Mouse (Mus musculus) testis, adult 2 months (tissue): ENCODE data around the gene Nek11. TPM values are rescaled to one million over a fixed set of nuclear protein-coding genes. Genes with fewer than 3 reads are reported as not detected.

Experiments used
- H3K27ac ChIP-seq: fragments of 200-500 bp; 2 replicates; pipeline ENCODE4 v1.5.1; 2012; ENCODE audit warnings: low read depth, low read length; ENCODE audit not compliant: control insufficient read depth, insufficient read depth
- H3K27me3 ChIP-seq: fragments of 200-500 bp; 2 replicates; pipeline ENCODE4 v1.6.1; 2012; ENCODE audit warnings: mild to moderate bottlenecking, low read length, moderate library complexity; ENCODE audit not compliant: control insufficient read depth, insufficient read depth
- H3K36me3 ChIP-seq: fragments of 200-500 bp; 2 replicates; pipeline ENCODE4 v1.6.1; 2012; ENCODE audit warnings: mild to moderate bottlenecking, low read length; ENCODE audit not compliant: control insufficient read depth, insufficient read depth
- H3K4me1 ChIP-seq: fragments of 200-500 bp; 2 replicates; pipeline ENCODE4 v1.6.1; 2012; ENCODE audit warnings: low read length; ENCODE audit not compliant: control insufficient read depth, insufficient read depth
- H3K4me3 ChIP-seq: fragments of 200-500 bp; 2 replicates; pipeline ENCODE4 v1.5.1; 2012; ENCODE audit warnings: low read depth, mild to moderate bottlenecking, low read length, moderate library complexity, mixed read lengths; ENCODE audit not compliant: control insufficient read depth
- CTCF ChIP-seq: fragments of 200-500 bp; IDR thresholded peaks from 2 replicates; pipeline ENCODE4 v1.5.1; 2012; ENCODE audit warnings: low read depth, mild to moderate bottlenecking, inconsistent platforms, low read length, moderate library complexity; ENCODE audit not compliant: control insufficient read depth, insufficient read depth, insufficient replicate concordance
- POLR2A ChIP-seq: fragments of 200-500 bp; IDR thresholded peaks from 2 replicates; pipeline ENCODE4 v1.6.1; 2012; ENCODE audit warnings: low read depth, mild to moderate bottlenecking, inconsistent platforms, low read length, moderate library complexity; ENCODE audit not compliant: control insufficient read depth
- polyA plus RNA-seq: library from polyadenylated mRNA; depleted of rRNA; stranded (reverse); fragments of >200 nt; gene quantifications from 2 replicates; pipeline ENCODE4 v1.2.3, GENCODE M21; 2012

Nek11 gene
- polyA plus RNA-seq, 1 experiment, result 10.1 TPM

- H3K4me1 ChIP-seq, result no peaks in the 10 kb centered on the region
- H3K36me3 ChIP-seq, result no peaks in the 10 kb centered on the region
- TF ChIP-seq POLR2A, result no peak
- TF ChIP-seq CTCF, result peak; percentile 54; the same call in 1 of the 2 replicates
- H3K27me3 ChIP-seq, result no peaks in the 10 kb centered on the region
- no peak overlapping the region for H3K27ac ChIP-seq
- no peak overlapping the region for H3K4me3 ChIP-seq
These were observed 112.6 kb downstream of the Nek11 start for GRCm38 (mm10) chr9:105282725-105283124.

- TF ChIP-seq CTCF, result no peak
- no peak for TF ChIP-seq POLR2A
- Histone ChIP-seq H3K27me3 (no peaks in the 10 kb centered on the region), H3K4me1 (peaks cover 3% of the 10 kb centered on the region; the same call in 1 of the 2 replicates), H3K36me3 (no peaks in the 10 kb centered on the region), H3K27ac (no peak overlapping the region), H3K4me3 (no peak overlapping the region)
These were observed 120.4 kb downstream of the Nek11 start for GRCm38 (mm10) chr9:105274925-105275324.

- no peak overlapping the region for H3K4me3 ChIP-seq
- no peak overlapping the region for H3K27ac ChIP-seq
- peaks cover 3% of the 10 kb centered on the region; the same call in 1 of the 2 replicates for H3K4me1 ChIP-seq
- no peak for TF ChIP-seq CTCF
- H3K36me3 ChIP-seq, result no peaks in the 10 kb centered on the region
- no peaks in the 10 kb centered on the region for H3K27me3 ChIP-seq
These were observed 121.0 kb downstream of the Nek11 start for GRCm38 (mm10) chr9:105274286-105274685.

DNA sequence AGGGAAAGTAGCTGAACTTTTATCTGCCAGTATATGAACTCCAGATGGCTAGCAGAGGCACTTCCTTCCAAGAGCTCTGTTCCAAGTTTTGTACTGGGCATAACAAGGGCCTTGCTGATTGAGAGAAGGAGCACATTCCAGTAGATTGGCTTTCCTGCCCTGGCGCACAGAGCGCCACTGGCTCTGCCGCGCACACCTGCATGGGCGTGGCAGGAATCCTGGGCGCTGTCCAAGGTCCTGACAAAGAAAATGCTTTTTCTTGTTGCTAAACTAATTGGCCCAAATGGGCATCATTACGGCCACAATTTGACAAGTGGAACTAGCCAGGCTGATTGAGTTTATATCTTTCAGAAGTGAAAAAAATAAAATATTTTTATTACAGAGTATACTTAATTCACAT, 123.1 kb downstream of the Nek11 start:
- no peaks in the 10 kb centered on the region for H3K36me3 ChIP-seq
- no peaks in the 10 kb centered on the region for H3K27me3 ChIP-seq
- no peak overlapping the region for H3K27ac ChIP-seq
- TF ChIP-seq CTCF (no peak), POLR2A (no peak)
- peaks cover 3% of the 10 kb centered on the region; the same call in 1 of the 2 replicates for H3K4me1 ChIP-seq
- no peak overlapping the region for H3K4me3 ChIP-seq

GRCm38 (mm10) chr9:105263140-105263539, 132.2 kb downstream of the Nek11 start:
- no peak overlapping the region for H3K27ac ChIP-seq
- H3K27me3 ChIP-seq, result no peaks in the 10 kb centered on the region
- no peaks in the 10 kb centered on the region for H3K4me1 ChIP-seq
- no peak overlapping the region for H3K4me3 ChIP-seq
- no peak for TF ChIP-seq CTCF
- TF ChIP-seq POLR2A, result no peak
- no peaks in the 10 kb centered on the region for H3K36me3 ChIP-seq

DNA sequence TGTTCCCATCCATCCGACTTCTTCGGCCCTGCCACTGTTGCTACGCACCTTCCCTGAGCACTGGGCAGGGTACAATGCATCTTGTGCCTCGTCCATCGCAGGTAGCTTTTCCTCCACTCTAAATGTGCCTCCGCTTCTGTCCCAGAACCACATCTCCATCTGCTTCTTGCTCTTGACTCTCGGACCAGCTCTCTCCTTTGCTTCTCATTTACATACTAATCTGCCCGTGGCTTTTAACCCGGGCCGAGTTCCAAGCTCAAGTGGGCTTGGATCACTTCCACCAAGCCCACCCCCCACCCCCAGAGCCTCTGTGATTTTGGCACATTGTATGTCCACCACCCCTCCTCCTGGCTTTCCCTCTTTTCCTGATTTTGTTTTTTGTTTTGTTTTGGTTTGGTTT, 137.7 kb downstream of the Nek11 start:
- no peaks in the 10 kb centered on the region for H3K4me1 ChIP-seq
- H3K27ac ChIP-seq, result no peak overlapping the region
- H3K27me3 ChIP-seq, result no peaks in the 10 kb centered on the region
- H3K4me3 ChIP-seq, result no peak overlapping the region
- no peak for TF ChIP-seq CTCF
- no peak for TF ChIP-seq POLR2A
- no peaks in the 10 kb centered on the region for H3K36me3 ChIP-seq

DNA sequence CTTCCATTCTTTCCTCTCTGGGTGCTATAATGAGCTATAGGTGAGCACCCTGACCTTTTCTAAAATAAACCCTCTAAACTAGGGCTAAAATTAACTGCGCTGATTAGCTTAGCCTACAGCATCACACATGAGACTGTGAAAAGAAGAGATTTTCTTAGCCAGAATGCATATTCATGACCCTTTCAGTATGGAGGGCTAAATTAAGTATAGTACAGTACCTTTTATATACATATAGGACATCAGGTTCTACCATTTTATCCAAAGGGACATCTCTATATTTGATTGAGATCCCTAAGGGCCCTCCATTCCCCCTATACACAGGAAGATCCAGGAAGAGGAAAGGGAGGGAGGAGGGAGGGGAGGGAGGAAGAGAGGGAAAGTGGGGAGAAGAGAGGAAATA, 141.2 kb downstream of the Nek11 start:
- no peak overlapping the region for H3K27ac ChIP-seq
- H3K4me1 ChIP-seq, result no peaks in the 10 kb centered on the region
- no peaks in the 10 kb centered on the region for H3K36me3 ChIP-seq
- TF ChIP-seq CTCF (no peak), POLR2A (no peak)
- H3K27me3 ChIP-seq, result no peaks in the 10 kb centered on the region
- H3K4me3 ChIP-seq, result no peak overlapping the region

DNA sequence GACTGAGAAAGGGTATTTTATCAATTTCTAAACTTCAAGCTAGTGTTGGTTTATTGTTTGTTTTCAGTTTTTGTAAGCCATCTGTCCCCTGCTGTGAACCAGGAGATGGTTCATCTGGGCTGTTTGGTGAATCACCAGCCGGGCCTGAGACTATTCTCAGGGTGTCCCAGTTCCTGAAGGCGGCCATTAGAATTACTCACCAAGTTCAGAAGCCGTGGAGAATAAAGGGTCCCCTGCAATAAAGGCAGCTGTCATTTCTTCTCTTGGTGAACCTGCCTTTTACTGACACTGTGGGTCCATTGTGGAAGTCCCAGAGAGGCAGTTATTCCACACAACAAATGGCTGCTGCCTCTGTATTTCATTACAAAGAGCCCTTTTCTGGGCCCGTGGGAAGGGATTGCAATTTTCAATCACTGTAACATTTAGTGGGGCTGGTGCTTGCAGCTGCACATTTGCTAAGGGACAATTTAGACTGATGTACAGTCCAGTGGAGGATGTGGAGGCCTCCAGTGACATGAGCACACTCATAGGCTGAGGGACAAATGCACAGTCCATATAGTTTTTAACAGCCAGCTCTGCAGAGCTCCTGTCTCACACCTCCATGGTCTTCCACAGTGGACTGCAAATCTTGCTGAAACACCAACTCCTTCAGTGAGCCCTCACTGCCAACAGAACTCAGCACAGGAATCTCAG, 142.8 kb downstream of the Nek11 start:
- H3K27me3 ChIP-seq, result no peaks in the 10 kb centered on the region
- no peaks in the 10 kb centered on the region for H3K36me3 ChIP-seq
- TF ChIP-seq CTCF (no peak), POLR2A (no peak)
- no peak overlapping the region for H3K27ac ChIP-seq
- H3K4me1 ChIP-seq, result no peaks in the 10 kb centered on the region
- no peak overlapping the region for H3K4me3 ChIP-seq
